18 mouse cellular contexts compared by ENCODE assay signal in the genomic region with DNA sequence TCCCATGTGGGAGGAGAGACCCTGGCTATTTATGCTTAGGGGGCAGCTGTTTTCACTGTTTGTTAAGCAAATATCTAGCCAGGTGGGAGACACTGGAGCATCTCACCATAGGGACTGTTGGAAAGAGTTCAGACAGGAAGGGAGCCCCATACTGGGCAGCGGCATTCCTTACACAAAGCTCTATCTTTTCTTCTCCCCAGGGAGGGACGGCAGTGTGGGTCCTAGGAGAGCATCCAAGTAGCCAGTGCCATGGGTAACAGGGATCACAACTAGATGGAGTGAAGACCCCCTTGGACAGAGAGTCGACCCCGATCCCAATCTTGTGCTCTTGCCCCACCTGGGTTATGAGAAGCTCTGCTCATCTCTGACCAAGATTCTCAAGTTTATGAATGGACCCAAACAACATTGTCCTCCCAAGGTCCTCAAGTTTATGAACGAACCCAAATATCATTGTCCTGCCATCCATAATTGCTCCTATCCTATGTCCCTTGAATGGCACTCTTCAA.
"Had no signal": no experiment of that assay in that cellular context is flagged by ENCODE, and none has a peak within 500 bp of the region (broad histone marks: within the 10 kb centered on the region; RNA-seq: fewer than 3 reads in every experiment).

No protein-coding gene starts in this region.

- H3K4me3 ChIP-seq: heart, embryonic 12.5 days; hindbrain, embryonic 10.5 days; hindbrain, embryonic 12.5 days; intestine, embryonic 15.5 days; layer of hippocampus, adult 2 months; left cerebral cortex, adult 2 months; limb, embryonic 10.5 days; limb, embryonic 12.5 days; liver, embryonic 13.5 days; liver, embryonic 15.5 days had no signal

- DNase-seq: kidney, adult 18-20 months; kidney, adult 8-10 months; liver; liver, embryonic 13.5 days; liver, postnatal 0 days had no signal

- ATAC-seq: hindbrain, embryonic 16.5 days; inflammation-experienced regulatory T-cells, adult 6 months; liver, postnatal 0 days had no signal

- H3K4me2 ChIP-seq: heart, embryonic 12.5 days; hindbrain, embryonic 12.5 days; hindbrain, embryonic 14.5 days; intestine, embryonic 15.5 days; limb, embryonic 12.5 days; liver, embryonic 11.5 days; liver, embryonic 13.5 days; liver, embryonic 15.5 days had no signal

- H3K27ac ChIP-seq: hindbrain, embryonic 10.5 days; hindbrain, embryonic 12.5 days; hindbrain, embryonic 14.5 days; intestine, embryonic 15.5 days; layer of hippocampus, adult 2 months; left cerebral cortex, adult 2 months; limb, embryonic 10.5 days; limb, embryonic 12.5 days; liver, embryonic 13.5 days; liver, embryonic 15.5 days had no signal

- H3K4me1 ChIP-seq: hindbrain, embryonic 12.5 days; intestine, embryonic 15.5 days; limb, embryonic 10.5 days; limb, embryonic 12.5 days; liver, embryonic 13.5 days; liver, embryonic 15.5 days had no signal

- H3K27me3 ChIP-seq: heart, embryonic 12.5 days; intestine, embryonic 15.5 days; limb, embryonic 12.5 days; liver, embryonic 13.5 days; liver, embryonic 15.5 days had no signal

- H3K9ac ChIP-seq: heart, embryonic 12.5 days; hindbrain, embryonic 12.5 days; hindbrain, embryonic 14.5 days; intestine, embryonic 15.5 days; limb, embryonic 12.5 days; liver, embryonic 13.5 days; liver, embryonic 15.5 days; liver, postnatal 0 days had no signal

- H3K36me3 ChIP-seq: hindbrain, embryonic 10.5 days; hindbrain, embryonic 12.5 days; intestine, embryonic 15.5 days; limb, embryonic 10.5 days; limb, embryonic 12.5 days; liver, embryonic 13.5 days; liver, embryonic 15.5 days had no signal

- H3K9me3 ChIP-seq: heart, embryonic 12.5 days; hindbrain, embryonic 10.5 days; hindbrain, embryonic 12.5 days; intestine, embryonic 15.5 days; limb, embryonic 10.5 days; limb, embryonic 12.5 days; liver, embryonic 13.5 days; liver, embryonic 15.5 days had no signal
